Mouse (Mus musculus) cerebral cortex, adult 2 months (tissue): ENCODE results near the gene Dok7.

Experiments used
- WGBS: fragments of 180-500 bp; shearing (Covaris S2); methylation state at CpG from one replicate; pipeline ENCODE4 v1.1.7; 2018; 5-methylcytosine and 5-hydroxymethylcytosine counted together

Gene Dok7

DNA sequence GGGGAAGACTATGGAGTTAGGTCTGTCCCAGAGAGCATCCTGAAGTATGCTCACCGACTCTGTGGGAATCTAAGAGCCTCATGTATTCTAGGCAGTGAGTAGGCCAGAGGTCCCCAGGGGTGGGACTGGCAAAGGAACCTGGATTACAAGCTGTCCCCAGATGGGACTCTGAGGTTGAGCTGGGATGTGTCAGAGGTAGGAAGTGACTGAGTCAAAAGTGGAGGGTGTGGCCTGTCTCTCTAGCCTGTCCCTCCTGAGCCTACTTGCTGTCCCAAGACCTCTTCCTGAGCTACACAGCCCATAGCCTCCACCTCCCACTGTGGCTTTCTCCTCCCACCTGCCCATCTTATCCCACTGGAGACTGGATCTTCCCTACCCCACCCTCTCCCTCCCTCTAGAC is 1.6 kb downstream of the Dok7 start:
- WGBS: 60% methylated on average over 1 of the region's 1 CpGs

DNA sequence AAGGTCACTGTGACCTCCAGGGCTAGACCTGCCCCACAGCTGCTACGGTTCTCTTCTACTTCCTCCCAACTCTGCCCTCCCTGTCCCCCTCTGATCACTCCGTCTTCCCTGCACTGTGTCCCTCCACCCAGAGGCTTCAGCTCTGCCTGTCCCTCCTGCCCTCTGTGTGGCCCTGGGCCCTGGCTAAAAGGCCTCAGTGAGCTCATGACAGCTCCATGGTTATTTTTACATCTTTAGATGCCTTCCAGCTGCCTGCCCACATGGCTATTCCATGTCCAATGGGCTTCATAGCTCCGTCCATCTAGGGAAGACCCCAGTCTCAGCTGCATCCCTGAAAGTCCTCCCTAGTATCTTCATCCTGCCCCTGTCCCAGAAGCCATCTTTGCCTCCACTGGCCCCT is 3.5 kb downstream of the Dok7 start:
- 93% methylated on average over 3 of the region's 3 CpGs for WGBS

DNA sequence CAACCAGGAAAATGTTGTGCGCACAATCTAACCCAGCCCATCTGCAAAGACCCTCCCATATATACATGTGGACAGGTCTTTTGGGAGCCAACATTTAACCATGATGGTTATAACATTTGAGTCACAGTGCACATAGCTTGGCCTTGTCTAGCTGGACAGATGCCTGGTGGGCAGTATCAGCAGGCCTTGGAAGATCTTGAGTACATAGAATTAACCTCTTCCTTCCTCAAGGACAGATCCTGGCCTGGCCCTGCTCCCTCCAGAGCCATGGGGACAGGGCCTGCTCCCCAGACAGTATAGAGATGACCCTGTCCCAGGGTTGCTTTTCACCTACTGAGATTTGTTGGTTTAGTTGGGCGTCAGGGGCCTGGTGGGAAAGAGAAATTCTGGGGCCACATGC is 13.3 kb downstream of the Dok7 start:
- WGBS: 90% methylated on average over 2 of the region's 2 CpGs

DNA sequence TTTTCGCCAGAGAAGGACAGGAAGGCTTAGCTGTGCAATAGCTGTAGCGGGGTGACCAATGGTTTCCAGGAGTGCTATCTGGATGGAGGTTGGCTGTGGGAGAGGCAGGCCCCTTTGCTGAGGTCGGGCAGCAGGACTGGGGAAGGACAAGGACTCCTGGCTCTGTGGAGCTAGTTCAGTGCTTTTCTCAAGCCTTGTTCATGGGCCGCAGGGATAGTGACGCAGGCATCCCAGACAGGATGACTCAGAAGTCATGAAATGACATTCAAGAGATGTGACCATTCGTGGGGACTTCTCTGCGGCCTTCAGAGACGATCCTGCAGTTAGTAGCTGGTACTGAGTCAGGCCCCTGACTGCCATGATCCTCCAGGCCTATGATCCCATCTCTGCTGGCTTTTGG is 13.7 kb downstream of the Dok7 start:
- 91% methylated on average over 8 of the region's 8 CpGs for WGBS

DNA sequence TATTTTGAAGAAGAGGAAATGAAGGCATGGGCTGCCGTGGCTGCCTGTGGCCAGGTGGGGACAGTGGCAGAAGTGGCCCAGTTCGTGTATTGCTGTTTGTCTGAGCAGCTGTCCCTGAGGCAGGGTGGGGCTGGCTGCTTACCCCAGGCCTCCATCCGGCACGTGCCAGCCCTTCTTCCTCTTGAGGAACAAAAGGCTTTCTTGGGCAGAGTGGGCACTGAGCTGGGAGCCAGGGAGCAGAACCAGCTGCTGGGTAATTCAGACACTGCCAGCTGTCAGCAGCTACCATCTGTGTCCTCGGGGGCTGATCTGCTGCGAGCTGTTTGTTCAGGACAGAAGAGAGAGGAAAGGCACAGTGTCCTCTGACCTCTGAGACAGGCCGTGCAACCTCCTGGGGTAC is 14.4 kb downstream of the Dok7 start:
- WGBS: 28% methylated on average over 7 of the region's 7 CpGs

DNA sequence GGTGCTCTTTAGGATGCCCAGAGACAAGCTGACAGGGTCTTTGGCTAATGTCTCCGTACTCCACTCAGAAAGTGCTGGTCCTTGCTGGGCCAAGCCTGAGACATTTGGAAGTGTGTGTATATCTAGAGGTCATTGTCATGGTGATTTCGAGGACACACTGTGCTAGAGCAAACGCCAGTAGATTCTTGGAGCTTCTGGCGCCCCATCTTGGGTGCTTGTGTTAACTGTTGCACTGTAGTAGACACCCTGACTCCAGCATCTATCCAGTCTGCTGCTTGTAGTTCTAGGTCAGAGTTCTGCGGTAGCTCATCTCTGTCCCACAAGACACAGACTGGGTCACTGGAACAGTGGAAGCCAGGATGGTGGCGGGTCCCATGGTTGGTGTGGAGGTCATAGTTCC is 15.3 kb downstream of the Dok7 start:
- 89% methylated on average over 6 of the region's 6 CpGs for WGBS

DNA sequence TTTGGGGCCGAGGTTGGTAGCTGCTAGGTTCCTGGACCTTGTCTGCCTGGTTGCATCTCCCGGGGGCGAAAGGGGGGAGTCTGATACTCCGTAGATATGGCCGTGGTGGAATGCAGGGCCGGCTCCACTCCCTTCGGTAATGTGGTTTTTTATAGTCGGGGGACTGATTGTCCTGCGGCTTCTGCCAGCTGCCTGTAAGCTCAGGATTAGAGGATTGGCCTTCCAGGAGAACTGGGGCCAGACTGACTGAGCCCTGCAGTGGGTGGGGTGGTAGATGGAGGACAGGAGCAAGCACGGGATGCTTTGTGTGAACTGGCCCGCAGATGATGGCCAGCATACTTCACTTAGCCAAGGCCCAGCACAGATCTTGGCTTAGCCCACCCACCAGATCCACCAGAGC is 16.7 kb downstream of the Dok7 start:
- 85% methylated on average over 11 of the region's 11 CpGs for WGBS

DNA sequence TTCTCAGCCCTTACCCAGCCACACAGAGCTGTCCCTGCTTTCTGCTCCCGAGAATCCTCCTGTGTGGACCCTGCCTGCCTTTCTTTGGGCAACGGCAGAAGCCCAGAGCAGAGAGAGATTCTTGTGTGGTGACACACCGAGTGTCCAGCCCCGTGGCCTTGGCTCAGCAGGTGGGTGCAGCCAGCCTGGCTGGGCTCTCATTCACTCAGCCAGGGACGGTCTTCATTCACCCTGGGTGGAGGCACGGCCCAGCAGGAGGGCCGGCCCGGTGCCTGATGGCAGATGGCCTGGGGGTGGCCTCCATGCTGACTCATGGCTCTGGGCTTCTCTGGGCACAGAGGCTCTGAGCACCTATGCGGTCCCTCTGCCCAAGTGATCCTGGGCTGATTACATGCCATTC is 17.4 kb downstream of the Dok7 start:
- 60% methylated on average over 9 of the region's 9 CpGs for WGBS

DNA sequence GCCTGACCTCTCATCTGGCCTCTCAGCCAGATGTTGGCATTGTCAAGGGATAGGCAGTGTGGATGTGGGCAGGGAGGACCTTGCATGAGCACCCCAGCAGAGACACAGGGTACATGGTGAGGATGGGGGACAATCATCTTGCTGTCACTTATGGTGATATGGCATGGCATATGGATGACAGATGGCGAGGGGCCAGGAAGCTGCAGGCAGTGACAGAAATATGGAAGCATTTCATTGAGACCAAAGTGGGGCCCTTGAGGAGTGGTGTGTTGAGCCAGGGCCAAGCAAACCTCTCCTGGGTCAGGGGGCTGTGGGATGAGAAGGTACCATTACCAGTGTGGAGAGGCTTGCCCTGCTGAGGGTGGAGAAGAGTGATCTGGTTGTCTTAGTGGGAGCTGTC is 19.8 kb downstream of the Dok7 start:
- WGBS: 86% methylated on average over 1 of the region's 1 CpGs

DNA sequence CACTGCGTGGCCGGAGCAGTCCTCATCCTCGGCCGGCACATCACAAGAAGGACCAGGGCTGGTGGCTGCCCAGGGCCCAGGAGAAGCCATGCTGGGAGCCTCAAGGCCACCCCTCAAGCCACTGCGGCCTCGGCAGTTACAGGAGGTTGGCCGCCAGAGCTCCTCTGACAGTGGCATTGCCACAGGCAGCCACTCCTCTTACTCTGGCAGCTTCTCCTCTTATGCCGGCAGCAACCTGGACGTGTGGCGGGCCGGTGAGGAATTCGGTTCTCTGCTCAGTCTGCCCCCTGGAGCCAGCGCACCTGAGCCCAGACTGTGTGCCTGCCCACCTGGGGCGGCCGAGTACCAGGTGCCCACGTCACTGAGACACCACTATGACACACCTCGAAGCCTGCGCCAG is 22.5 kb downstream of the Dok7 start:
- 76% methylated on average over 18 of the region's 18 CpGs for WGBS

DNA sequence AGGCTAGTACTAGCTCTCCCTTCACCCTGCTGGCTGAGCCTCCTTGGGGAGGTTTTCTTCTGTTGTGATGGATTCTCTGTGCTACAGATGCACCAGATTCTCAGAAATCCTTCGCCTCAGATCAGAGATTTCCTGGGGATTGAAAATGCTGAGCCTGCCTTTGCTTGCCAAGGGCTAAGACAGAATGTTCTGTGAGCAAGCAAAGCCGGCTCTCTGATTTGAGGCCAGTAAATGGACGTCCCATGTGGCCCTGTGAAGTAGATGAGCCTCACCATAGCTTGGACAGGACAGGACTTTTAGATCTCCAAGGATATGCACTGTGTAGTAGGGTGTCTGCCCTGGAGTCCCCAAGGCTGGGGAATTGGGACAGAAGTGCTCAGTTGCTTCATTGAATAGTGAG is 28.3 kb downstream of the Dok7 start:
- 70% methylated on average over 3 of the region's 3 CpGs for WGBS

DNA sequence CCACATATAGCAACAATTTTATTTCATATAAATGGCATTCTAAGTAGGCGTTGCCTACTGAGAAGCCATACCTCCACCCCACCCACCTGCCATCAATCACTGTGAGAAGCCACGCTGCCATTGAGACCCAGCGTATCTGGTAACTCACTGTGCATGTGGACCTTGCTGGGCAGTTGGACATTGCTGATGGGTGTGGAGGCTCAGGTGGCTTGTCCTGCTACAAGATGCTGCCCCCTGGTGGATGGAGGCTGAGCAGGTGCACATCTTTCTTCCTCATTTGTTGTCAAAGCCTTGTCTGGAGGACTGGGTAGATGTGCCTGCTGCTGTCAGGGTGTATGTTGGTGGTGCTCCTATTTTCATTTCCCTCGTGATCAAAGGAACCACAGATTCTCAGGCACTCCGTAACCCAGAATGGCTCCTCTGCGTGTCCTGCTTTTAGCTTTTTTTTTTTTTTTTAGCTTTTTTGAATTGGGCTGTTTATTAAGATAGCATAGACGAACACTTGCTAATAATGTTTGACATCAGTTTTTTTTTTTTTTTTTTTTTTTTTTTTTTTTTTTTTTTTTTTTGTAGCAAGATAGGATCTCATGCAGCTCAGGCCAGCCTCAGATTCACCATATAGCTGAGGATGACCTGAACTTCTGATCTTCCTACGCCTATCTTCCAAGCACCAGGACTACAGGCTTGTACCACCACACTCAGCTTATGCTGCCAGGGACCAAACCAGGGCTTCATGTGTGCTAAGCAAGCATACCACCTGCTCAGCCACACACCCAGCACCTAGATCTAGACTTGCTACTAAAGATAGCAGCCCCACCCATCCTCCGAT is 32.4 kb downstream of the Dok7 start:
- WGBS: 65% methylated on average over 9 of the region's 9 CpGs

DNA sequence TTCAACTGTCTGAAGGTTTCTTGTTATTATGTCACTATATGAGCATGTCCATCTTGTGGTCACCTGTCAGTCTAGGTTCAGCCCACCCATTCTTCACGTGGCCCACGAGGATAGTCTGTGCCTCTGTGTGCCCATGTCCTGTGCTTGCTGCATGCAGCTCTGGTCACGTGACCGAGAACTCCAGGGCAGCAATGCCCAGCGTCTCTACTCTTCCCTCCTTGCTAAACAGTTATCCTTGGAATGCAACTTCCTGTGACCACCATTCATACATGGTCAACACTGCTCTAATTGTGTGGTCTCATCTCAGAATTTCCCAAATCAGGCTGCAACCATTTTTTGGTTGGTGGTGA is 33.0 kb downstream of the Dok7 start:
- WGBS: 86% methylated on average over 5 of the region's 5 CpGs

DNA sequence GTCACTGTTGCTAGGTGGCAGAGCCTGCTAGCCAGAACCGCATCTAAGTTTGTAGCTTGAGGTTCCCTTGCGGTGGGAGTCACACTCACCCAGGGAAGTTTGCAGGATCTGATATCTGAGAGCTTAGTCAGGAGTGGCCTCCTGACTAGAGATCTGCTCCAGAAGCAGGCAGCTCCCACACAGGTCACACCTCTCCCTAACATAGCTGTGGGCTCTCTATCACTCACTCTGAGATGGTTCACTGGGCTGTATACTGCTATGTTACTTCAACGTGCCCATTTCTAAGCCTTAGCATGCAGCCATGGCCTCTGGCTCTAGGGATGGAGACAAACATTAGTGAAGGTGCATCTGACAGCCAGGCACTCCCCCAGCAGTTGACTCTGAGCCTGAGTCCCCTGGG is 35.1 kb downstream of the Dok7 start:
- whole genome bisulfite sequencing: 87% methylated on average over 3 of the region's 3 CpGs

DNA sequence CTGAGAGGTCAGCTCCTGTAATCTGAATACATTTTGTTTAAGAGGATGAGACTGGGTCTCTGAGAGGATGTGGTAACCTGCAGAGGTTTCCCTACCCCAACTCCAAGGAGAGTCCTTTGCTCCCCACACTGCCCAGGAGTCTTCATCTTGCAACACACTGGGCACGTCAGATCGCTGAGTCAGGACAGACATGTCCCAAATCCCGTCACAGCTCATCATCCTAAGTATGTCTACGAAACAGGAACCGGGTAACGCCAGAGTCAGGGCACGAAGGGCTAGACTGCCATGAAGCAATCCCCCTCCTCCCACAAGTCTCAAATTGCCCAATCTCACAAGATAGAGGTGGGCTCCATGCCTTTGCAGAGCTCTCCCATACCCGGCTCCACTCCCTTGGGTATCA is 46.5 kb downstream of the Dok7 start:
- WGBS: 77% methylated on average over 8 of the region's 8 CpGs

DNA sequence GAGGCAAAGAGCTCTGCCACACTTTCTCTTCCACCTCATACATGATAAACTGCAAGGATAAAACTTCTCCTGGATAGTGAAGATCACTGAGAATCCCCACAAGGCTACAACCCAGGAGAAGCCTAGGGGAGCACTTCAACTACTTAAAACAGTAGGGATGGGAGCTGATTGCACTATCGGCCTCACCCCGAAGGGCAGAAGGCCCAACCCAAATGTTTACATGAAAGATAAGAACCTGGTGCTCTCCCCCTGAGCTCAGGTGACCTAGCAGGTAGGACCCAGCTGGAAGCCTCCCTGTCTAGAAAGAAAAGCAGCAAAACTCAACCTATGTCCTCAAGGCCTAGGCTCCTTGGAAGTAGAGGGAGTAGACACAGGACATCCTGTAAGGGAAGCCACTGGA is 47.0 kb downstream of the Dok7 start:
- 94% methylated on average over 2 of the region's 2 CpGs for WGBS

DNA sequence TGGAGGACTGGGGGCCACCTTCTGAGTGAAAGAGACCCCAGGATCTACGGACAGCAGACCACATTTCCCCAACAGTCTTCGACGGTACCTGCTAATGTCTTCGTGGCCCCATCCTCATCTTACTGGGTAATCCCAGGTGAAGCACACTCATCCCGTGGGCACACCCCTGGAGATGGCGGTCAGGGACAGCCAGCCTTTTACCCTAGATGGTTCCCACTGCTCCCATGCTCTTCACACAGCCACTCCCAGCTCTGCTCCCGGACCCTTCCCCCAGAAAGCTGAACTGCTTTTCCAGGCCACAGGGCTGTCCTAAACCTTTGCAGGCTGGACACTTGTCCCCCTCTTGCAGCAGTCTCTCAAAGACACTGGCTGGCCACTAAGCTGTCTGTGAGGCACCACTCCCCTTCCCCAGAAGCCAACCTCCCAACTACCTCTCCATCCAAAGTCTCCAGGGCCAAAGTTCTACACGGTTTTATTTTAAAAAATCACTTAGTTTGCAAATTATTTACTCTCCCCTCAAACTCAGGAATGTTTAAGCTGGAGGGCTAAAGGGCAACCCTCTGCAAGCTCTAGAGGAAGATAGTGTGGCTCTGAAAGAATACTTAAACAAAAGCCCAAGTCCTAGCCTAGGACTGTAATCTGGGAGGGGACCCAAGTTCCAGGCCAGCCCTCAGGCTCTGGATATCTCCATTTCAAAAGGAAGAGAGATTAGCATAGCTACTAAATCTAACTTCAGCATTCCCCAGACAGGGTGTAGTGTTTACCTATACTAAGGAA is 47.8 kb downstream of the Dok7 start:
- WGBS: 59% methylated on average over 8 of the region's 8 CpGs

DNA sequence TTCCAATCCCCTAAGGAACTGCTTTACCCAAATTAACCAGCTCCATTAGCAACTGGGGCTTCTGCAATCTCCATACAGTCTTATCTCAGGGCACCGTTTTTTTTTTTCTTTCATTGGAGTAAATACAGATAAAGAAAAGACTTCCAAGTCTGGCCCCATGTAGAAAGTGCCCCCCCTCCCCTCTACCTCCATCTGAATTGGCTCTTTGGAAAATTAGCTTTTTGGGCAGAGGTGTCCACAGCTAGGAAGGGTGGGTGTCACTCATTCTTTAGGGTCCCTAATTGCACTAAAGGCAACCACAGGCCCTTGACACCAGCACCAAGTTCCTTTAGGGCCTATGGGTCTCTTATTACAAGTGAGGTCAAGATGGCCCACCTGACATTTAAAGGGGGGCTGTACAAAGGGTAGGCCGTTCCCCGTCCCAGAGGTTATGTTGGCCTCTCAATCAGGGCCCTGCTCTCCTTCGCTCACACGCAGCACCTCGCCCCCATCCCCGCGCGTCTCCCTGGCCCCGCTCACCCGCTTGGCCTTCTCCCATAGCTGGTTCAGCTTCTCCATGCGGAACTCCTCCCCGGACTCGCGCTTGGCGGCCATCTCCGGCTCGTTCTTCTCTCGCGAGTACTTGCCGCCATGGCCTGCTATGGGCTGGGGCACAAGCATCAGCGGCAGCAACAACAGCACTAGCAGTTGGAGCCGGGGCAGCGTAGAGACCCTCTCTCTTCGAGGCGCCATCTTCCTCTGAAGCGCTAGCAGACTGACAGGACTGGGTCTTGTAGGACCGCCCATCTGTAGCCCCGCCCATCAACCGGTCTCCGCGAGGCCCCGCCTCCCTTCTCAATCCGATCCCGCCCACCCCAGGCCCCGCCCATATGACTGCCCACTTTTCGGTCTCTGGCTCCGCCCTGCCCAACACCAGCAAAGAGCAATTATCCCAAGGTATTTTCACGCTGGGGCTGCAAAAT is 48.7 kb downstream of the Dok7 start, which contains the start of gene Lrpap1:
TSS of gene Lrpap1 (minus strand) at position 807 of the 962 bp plus-strand sequence.
- 1% methylated on average over 39 of the region's 39 CpGs for WGBS

DNA sequence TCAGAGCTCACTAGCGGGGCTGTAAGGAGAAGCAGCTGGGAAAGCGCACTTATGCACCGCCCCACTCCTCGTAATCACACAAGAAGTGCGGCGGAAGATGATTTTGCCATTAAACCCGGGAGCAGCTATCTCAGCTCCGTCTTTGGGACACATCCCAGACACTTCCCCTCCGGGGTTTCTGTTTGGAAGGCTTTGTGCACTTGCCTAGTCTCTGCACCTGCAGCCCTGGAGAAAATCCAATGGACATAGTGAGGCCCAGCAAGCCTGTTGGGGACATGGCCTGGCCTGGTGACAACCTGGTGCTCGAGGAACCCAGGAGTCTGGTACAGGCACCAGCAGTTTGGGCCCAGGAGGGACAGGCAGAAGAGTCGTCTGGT is 49.3 kb downstream of the Dok7 start:
- 5% methylated on average over 11 of the region's 11 CpGs for WGBS

DNA sequence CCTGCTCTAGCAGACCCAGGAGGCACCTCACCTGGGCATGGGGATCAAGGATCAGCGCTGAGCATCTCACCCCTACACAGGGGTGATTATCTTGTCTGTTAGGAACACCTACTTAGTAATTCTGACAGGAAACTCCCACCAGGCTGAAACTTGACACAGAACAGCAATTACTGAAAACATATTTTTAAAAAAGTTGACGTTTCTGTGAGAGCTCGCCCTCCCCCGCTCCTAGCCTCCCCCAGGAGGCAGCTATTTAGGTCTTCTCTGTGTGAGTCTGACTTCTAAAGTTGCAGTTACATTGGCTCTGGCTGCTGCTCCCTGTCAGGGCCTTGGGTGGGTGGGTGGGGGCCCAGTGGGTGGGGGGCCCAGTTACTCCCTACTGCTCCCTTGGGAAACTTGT is 55.9 kb downstream of the Dok7 start:
- WGBS: 53% methylated on average over 4 of the region's 4 CpGs

DNA sequence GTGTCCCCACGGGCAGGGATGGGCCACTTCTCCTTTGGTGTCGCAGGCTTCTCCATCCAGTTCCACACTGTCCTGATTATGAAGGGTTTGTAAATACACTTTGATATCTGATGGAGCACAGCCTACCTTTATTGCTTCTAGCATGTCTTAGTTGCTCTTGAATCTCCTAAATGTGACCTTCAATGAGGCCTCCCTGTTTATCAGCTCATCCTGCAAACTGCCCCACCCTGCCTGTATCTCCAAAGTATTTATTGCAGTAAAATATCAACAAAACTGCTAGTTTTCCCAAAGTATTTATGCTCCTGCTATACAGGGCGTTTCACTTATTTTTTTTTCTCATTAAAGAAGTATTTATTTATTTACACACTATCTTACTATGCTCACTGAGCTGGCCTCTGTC is 59.4 kb downstream of the Dok7 start:
- 90% methylated on average over 3 of the region's 3 CpGs for WGBS

DNA sequence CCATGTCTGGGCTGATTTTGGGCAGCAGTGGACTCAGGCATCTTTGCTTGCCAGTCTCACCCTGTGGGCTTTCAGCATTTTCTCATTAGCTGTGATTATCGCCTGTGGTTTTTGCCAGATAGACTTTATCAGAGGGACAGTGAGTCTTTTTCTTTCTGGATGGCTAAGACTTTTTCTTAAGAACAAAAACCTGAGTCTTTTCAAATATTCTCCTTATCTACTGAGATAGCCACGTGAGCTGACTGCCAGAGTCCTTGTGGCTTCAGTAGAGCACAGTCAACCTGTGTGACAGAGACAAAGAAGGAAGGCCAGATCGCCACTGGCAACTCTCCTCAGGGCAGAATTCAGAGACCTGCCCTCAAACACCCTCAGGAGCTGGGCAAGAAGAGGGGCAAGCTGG is 61.1 kb downstream of the Dok7 start:
- WGBS: 83% methylated on average over 3 of the region's 3 CpGs
